Mouse (Mus musculus) B cell, adult 2 months (primary cell): ENCODE measurements around the gene Zfp42.
"Not testable (repeated sequence)": the region's sequence is repeated elsewhere in the genome, so short reads cannot be mapped to it uniquely, and the experiment has no call there.

Experiments used
- DNase-seq, 2 experiments: peaks; one replicate each; pipeline ENCODE4 v3.0.0; 2022

Gene Zfp42

GRCm38 (mm10) chr8:43306896-43307295, at the start of gene Zfp42:
Gene Zfp42, minus strand, starts transcription at chr8:43306980.
- DNase-seq, result no peak

- DNase-seq, result no peak
These were observed 49.4 kb upstream of the Zfp42 start for GRCm38 (mm10) chr8:43356069-43356770.

GRCm38 (mm10) chr8:43352241-43352640, 45.5 kb upstream of the Zfp42 start:
- not testable (repeated sequence) for DNase-seq

GRCm38 (mm10) chr8:43338555-43338954, 31.8 kb upstream of the Zfp42 start:
- no peak for DNase-seq

- DNase-seq, result no peak
These were observed 26.7 kb upstream of the Zfp42 start for GRCm38 (mm10) chr8:43333465-43333864.

- no peak for DNase-seq
These were observed 24.9 kb upstream of the Zfp42 start for GRCm38 (mm10) chr8:43331657-43332056.

- no peak for DNase-seq
These were observed 23.3 kb upstream of the Zfp42 start for GRCm38 (mm10) chr8:43329913-43330705.

GRCm38 (mm10) chr8:43328666-43329065, 21.9 kb upstream of the Zfp42 start:
- no peak for DNase-seq

GRCm38 (mm10) chr8:43320771-43321170, 14.0 kb upstream of the Zfp42 start:
- no peak for DNase-seq

GRCm38 (mm10) chr8:43308213-43308612, 1.4 kb upstream of the Zfp42 start:
- DNase-seq, result no peak

- DNase-seq, result no peak
These were observed 1.1 kb downstream of the Zfp42 start for GRCm38 (mm10) chr8:43305676-43306075.

- no peak for DNase-seq
These were observed 7.0 kb downstream of the Zfp42 start for GRCm38 (mm10) chr8:43299796-43300195.

- no peak for DNase-seq
These were observed 11.0 kb downstream of the Zfp42 start for GRCm38 (mm10) chr8:43295826-43296225.

GRCm38 (mm10) chr8:43294191-43294590, 12.6 kb downstream of the Zfp42 start:
- no peak for DNase-seq

- DNase-seq, result no peak
These were observed 16.2 kb downstream of the Zfp42 start for GRCm38 (mm10) chr8:43290424-43291111.

GRCm38 (mm10) chr8:43289781-43290180, 17.0 kb downstream of the Zfp42 start:
- DNase-seq, result no peak

- DNase-seq, result no peak
These were observed 17.9 kb downstream of the Zfp42 start for GRCm38 (mm10) chr8:43288840-43289239.

GRCm38 (mm10) chr8:43287456-43287855, 19.3 kb downstream of the Zfp42 start:
- DNase-seq, result no peak

- DNase-seq, result no peak
These were observed 23.5 kb downstream of the Zfp42 start for GRCm38 (mm10) chr8:43283231-43283630.

- DNase-seq, result no peak
These were observed 28.4 kb downstream of the Zfp42 start for GRCm38 (mm10) chr8:43278397-43278796.

GRCm38 (mm10) chr8:43260961-43261360, 45.8 kb downstream of the Zfp42 start:
- no peak for DNase-seq

- DNase-seq, result no peak
These were observed 48.9 kb downstream of the Zfp42 start for GRCm38 (mm10) chr8:43257886-43258285.

- DNase-seq, result no peak
These were observed 51.1 kb downstream of the Zfp42 start for GRCm38 (mm10) chr8:43255695-43256094.

GRCm38 (mm10) chr8:43251653-43252052, 55.1 kb downstream of the Zfp42 start:
- DNase-seq, result no peak
